Comparison of ENCODE assay signal across 20 mouse cellular contexts in genomic region chr6:86391326-86391725, GRCm38 (mm10). TPM values are rescaled to one million over a fixed set of nuclear protein-coding genes. Genes with fewer than 3 reads are reported as not detected.
DNase-seq lines count a peak whose midpoint lies in the region; ATAC-seq and TF ChIP-seq lines count a peak whose summit lies in the region.
"Had no signal": no experiment of that assay in that cellular context is flagged by ENCODE, and none has a peak within 500 bp of the region (broad histone marks: within the 10 kb centered on the region; RNA-seq: fewer than 3 reads in every experiment).

No protein-coding gene starts in this region.

- H3K4me3 ChIP-seq in hindbrain, postnatal 0 days (ENCODE audit: low read length): no peak overlapping the region
- no peak overlapping the region for H3K4me3 ChIP-seq in hindbrain, embryonic 13.5 days
- no peak overlapping the region for H3K4me3 ChIP-seq in lung, postnatal 0 days (ENCODE audit: low read depth, low read length)
- no peak overlapping the region for H3K4me3 ChIP-seq in embryonic facial prominence, embryonic 10.5 days
- H3K4me3 ChIP-seq: forebrain, embryonic 10.5 days; heart, embryonic 15.5 days; limb, embryonic 12.5 days; lung, embryonic 15.5 days; neural tube, embryonic 15.5 days had no signal

- H3K9ac ChIP-seq in hindbrain, postnatal 0 days (replicated peaks; ENCODE audit: low read length): no peak overlapping the region
- H3K9ac ChIP-seq in hindbrain, embryonic 13.5 days: no peak overlapping the region
- no peak overlapping the region for H3K9ac ChIP-seq in lung, postnatal 0 days (replicated peaks; ENCODE audit: low read depth)
- H3K9ac ChIP-seq: heart, embryonic 15.5 days; hindbrain, embryonic 14.5 days; limb, embryonic 12.5 days; lung, embryonic 15.5 days; neural tube, embryonic 15.5 days had no signal

- no peak overlapping the region for H3K27ac ChIP-seq in hindbrain, postnatal 0 days
- no peak overlapping the region for H3K27ac ChIP-seq in hindbrain, embryonic 13.5 days
- no peak overlapping the region for H3K27ac ChIP-seq in lung, postnatal 0 days (ENCODE audit: low read length)
- H3K27ac ChIP-seq in embryonic facial prominence, embryonic 10.5 days (replicated peaks): no peak overlapping the region
- H3K27ac ChIP-seq: forebrain, embryonic 10.5 days; heart, embryonic 15.5 days; hindbrain, embryonic 14.5 days; limb, embryonic 12.5 days; lung, embryonic 15.5 days; neural tube, embryonic 15.5 days had no signal

- TF ChIP-seq CTCF in hindbrain, postnatal 0 days (IDR thresholded peaks at IDR 0.05; ENCODE audit: low read depth): peak; percentile 52
- peak; percentile 50 for TF ChIP-seq CTCF in lung, postnatal 0 days (IDR thresholded peaks at IDR 0.05)
- peak; percentile 14; the same call in 1 of the 2 replicates for TF ChIP-seq CTCF in brain, embryonic 14.5 days (IDR thresholded peaks at IDR 0.05; ENCODE audit: borderline replicate concordance, extremely low read depth, insufficient read depth, insufficient read length)

- no peak for TF ChIP-seq POLR2A in brain, embryonic 14.5 days (IDR thresholded peaks at IDR 0.05; ENCODE audit: borderline replicate concordance, extremely low read depth, insufficient read depth, insufficient read length, poor library complexity, severe bottlenecking)

- TF ChIP-seq EP300 in lung, postnatal 0 days (IDR thresholded peaks at IDR 0.05): no peak

- no peaks in the 10 kb centered on the region for H3K27me3 ChIP-seq in hindbrain, postnatal 0 days (ENCODE audit: insufficient read depth, low read length)
- no peaks in the 10 kb centered on the region for H3K27me3 ChIP-seq in hindbrain, embryonic 13.5 days
- no peaks in the 10 kb centered on the region for H3K27me3 ChIP-seq in lung, postnatal 0 days (replicated peaks; ENCODE audit: insufficient read depth, low read length)
- H3K27me3 ChIP-seq in embryonic facial prominence, embryonic 10.5 days (replicated peaks; ENCODE audit: low read depth, poor library complexity, severe bottlenecking): no peaks in the 10 kb centered on the region
- H3K27me3 ChIP-seq: heart, embryonic 15.5 days; limb, embryonic 12.5 days; lung, embryonic 15.5 days; neural tube, embryonic 15.5 days had no signal

- H3K4me1 ChIP-seq in hindbrain, postnatal 0 days (ENCODE audit: insufficient read depth, low read length): peaks cover 10% of the 10 kb centered on the region; the same call in 1 of the 2 replicates
- H3K4me1 ChIP-seq in hindbrain, embryonic 13.5 days (replicated peaks): peaks cover 28% of the 10 kb centered on the region
- H3K4me1 ChIP-seq in lung, postnatal 0 days (ENCODE audit: insufficient read depth, low read depth, low read length): peaks cover 6% of the 10 kb centered on the region; the same call in 1 of the 2 replicates
- H3K4me1 ChIP-seq in embryonic facial prominence, embryonic 10.5 days: peaks cover 17% of the 10 kb centered on the region

- H3K4me2 ChIP-seq in hindbrain, postnatal 0 days (ENCODE audit: low read depth, low read length): no peak overlapping the region
- no peak overlapping the region for H3K4me2 ChIP-seq in hindbrain, embryonic 13.5 days
- H3K4me2 ChIP-seq in lung, postnatal 0 days (replicated peaks; ENCODE audit: low read depth, low read length): no peak overlapping the region
- H3K4me2 ChIP-seq: heart, embryonic 15.5 days; hindbrain, embryonic 14.5 days; limb, embryonic 12.5 days; lung, embryonic 15.5 days; neural tube, embryonic 15.5 days had no signal

- ATAC-seq in hindbrain, postnatal 0 days: no peak
- ATAC-seq in hindbrain, embryonic 13.5 days (ENCODE audit: low FRiP score): no peak
- ATAC-seq in lung, postnatal 0 days: no peak

- 96% methylated on average over 5 of the region's 5 CpGs for WGBS in hindbrain, postnatal 0 days
- 97% methylated on average over 5 of the region's 5 CpGs for WGBS in hindbrain, embryonic 13.5 days
- 97% methylated on average over 5 of the region's 5 CpGs for WGBS in lung, postnatal 0 days
- WGBS in embryonic facial prominence, embryonic 10.5 days: 94% methylated on average over 5 of the region's 5 CpGs

- H3K9me3 ChIP-seq in hindbrain, postnatal 0 days (ENCODE audit: low read length): no peaks in the 10 kb centered on the region
- no peaks in the 10 kb centered on the region for H3K9me3 ChIP-seq in hindbrain, embryonic 13.5 days
- no peaks in the 10 kb centered on the region for H3K9me3 ChIP-seq in lung, postnatal 0 days (ENCODE audit: low read length)
- no peaks in the 10 kb centered on the region for H3K9me3 ChIP-seq in embryonic facial prominence, embryonic 10.5 days
- H3K9me3 ChIP-seq: forebrain, embryonic 10.5 days; heart, embryonic 15.5 days; limb, embryonic 12.5 days; lung, embryonic 15.5 days; neural tube, embryonic 15.5 days had no signal

- DNase-seq in hindbrain, postnatal 0 days (ENCODE audit: low spot score): no peak
- DNase-seq in lung, postnatal 0 days (ENCODE audit: low spot score): no peak
- DNase-seq in lung, postnatal 10 days: no peak
- DNase-seq in B cell, adult 2 months: peak; percentile 35 to 39
- no peak for DNase-seq in brain, embryonic 14.5 days (ENCODE audit: low read depth)
- no peak for DNase-seq in natural killer cell, adult 2 months (ENCODE audit: low spot score in 2 of 2)
- DNase-seq in embryonic facial prominence, embryonic 10.5 days (ENCODE audit: low spot score): no peak
- DNase-seq: cerebellum, adult 11-12 months; kidney, adult 2 months; layer of hippocampus, postnatal 36 days; right cerebral cortex, adult 18-20 months had no signal

- H3K36me3 ChIP-seq in hindbrain, postnatal 0 days (ENCODE audit: insufficient read depth, low read length): peaks cover 44% of the 10 kb centered on the region
- peaks cover 72% of the 10 kb centered on the region for H3K36me3 ChIP-seq in hindbrain, embryonic 13.5 days
- peaks cover 16% of the 10 kb centered on the region; the same call in 1 of the 2 replicates for H3K36me3 ChIP-seq in lung, postnatal 0 days (ENCODE audit: insufficient read depth, low read length)
- peaks cover 80% of the 10 kb centered on the region for H3K36me3 ChIP-seq in embryonic facial prominence, embryonic 10.5 days (replicated peaks)

RNA-seq across cellular contexts. Expression of gene Pcyox1, which starts 5.6 kb away (rescaled TPM):
- total RNA-seq in hindbrain, postnatal 0 days (2014; rRNA removed): 74.3 and 80.9 TPM in 2 replicates
- polyA plus RNA-seq in hindbrain, postnatal 0 days (2015; fragmentation: Nextera tagmentation; extraction: Ambion mirVana): 102 and 104 TPM in 2 replicates
- 110 and 114 TPM in 2 replicates for polyA plus RNA-seq in hindbrain, embryonic 13.5 days (2015; fragmentation: Nextera tagmentation; extraction: Ambion mirVana)
- polyA plus RNA-seq in lung, postnatal 0 days (2015; fragmentation: Nextera tagmentation; extraction: Ambion mirVana): 54.2 and 58.6 TPM in 2 replicates
- 71.4 and 72.1 TPM in 2 replicates for polyA plus RNA-seq in brain, embryonic 14.5 days (2012; rRNA removed)
- 68.2 and 73.0 TPM in 2 replicates for polyA plus RNA-seq in embryonic facial prominence, embryonic 10.5 days (2016; fragmentation: Nextera tagmentation; extraction: Ambion mirVana)

RNA-seq across cellular contexts. Expression of gene Tia1, which starts 12.7 kb away (rescaled TPM):
- 138 and 148 TPM in 2 replicates for total RNA-seq in hindbrain, postnatal 0 days (2014; rRNA removed)
- 190 and 211 TPM in 2 replicates for polyA plus RNA-seq in hindbrain, postnatal 0 days (2015; fragmentation: Nextera tagmentation; extraction: Ambion mirVana)
- polyA plus RNA-seq in hindbrain, embryonic 13.5 days (2015; fragmentation: Nextera tagmentation; extraction: Ambion mirVana): 359 and 370 TPM in 2 replicates
- 59.1 and 66.3 TPM in 2 replicates for polyA plus RNA-seq in lung, postnatal 0 days (2015; fragmentation: Nextera tagmentation; extraction: Ambion mirVana)
- 331 and 433 TPM in 2 replicates for polyA plus RNA-seq in brain, embryonic 14.5 days (2012; rRNA removed)
- 214 and 222 TPM in 2 replicates for polyA plus RNA-seq in embryonic facial prominence, embryonic 10.5 days (2016; fragmentation: Nextera tagmentation; extraction: Ambion mirVana)

RNA-seq across cellular contexts. Expression of gene Snrpg, which starts 20.2 kb away (rescaled TPM):
- total RNA-seq in hindbrain, postnatal 0 days (2014; rRNA removed): 45.1 and 48.1 TPM in 2 replicates
- polyA plus RNA-seq in hindbrain, postnatal 0 days (2015; fragmentation: Nextera tagmentation; extraction: Ambion mirVana): 278 and 289 TPM in 2 replicates
- 479 and 486 TPM in 2 replicates for polyA plus RNA-seq in hindbrain, embryonic 13.5 days (2015; fragmentation: Nextera tagmentation; extraction: Ambion mirVana)
- polyA plus RNA-seq in lung, postnatal 0 days (2015; fragmentation: Nextera tagmentation; extraction: Ambion mirVana): 234 and 251 TPM in 2 replicates
- polyA plus RNA-seq in brain, embryonic 14.5 days (2012; rRNA removed): 175 and 203 TPM in 2 replicates
- 902 and 949 TPM in 2 replicates for polyA plus RNA-seq in embryonic facial prominence, embryonic 10.5 days (2016; fragmentation: Nextera tagmentation; extraction: Ambion mirVana)

RNA-seq across cellular contexts. Expression of gene Fam136a, which starts 25.9 kb away (rescaled TPM):
- total RNA-seq in hindbrain, postnatal 0 days (2014; rRNA removed): 42.2 and 48.2 TPM in 2 replicates
- polyA plus RNA-seq in hindbrain, postnatal 0 days (2015; fragmentation: Nextera tagmentation; extraction: Ambion mirVana): 63.7 and 64.6 TPM in 2 replicates
- 115 and 123 TPM in 2 replicates for polyA plus RNA-seq in hindbrain, embryonic 13.5 days (2015; fragmentation: Nextera tagmentation; extraction: Ambion mirVana)
- 44.7 and 45.3 TPM in 2 replicates for polyA plus RNA-seq in lung, postnatal 0 days (2015; fragmentation: Nextera tagmentation; extraction: Ambion mirVana)
- 56.5 and 58.2 TPM in 2 replicates for polyA plus RNA-seq in brain, embryonic 14.5 days (2012; rRNA removed)
- 191 and 201 TPM in 2 replicates for polyA plus RNA-seq in embryonic facial prominence, embryonic 10.5 days (2016; fragmentation: Nextera tagmentation; extraction: Ambion mirVana)

RNA-seq across cellular contexts. Expression of gene Gm44790, which starts 35.1 kb away (rescaled TPM):
- not detected in 2 replicates for total RNA-seq in hindbrain, postnatal 0 days (2014; rRNA removed)
- polyA plus RNA-seq in hindbrain, postnatal 0 days (2015; fragmentation: Nextera tagmentation; extraction: Ambion mirVana): not detected in 2 replicates
- polyA plus RNA-seq in hindbrain, embryonic 13.5 days (2015; fragmentation: Nextera tagmentation; extraction: Ambion mirVana): 0.52 TPM in 1 of 2 replicates, not detected in the other
- not detected in 2 replicates for polyA plus RNA-seq in lung, postnatal 0 days (2015; fragmentation: Nextera tagmentation; extraction: Ambion mirVana)
- 1.9 and 2.9 TPM in 2 replicates for polyA plus RNA-seq in brain, embryonic 14.5 days (2012; rRNA removed)
- 0.69 and 2.5 TPM in 2 replicates for polyA plus RNA-seq in embryonic facial prominence, embryonic 10.5 days (2016; fragmentation: Nextera tagmentation; extraction: Ambion mirVana)
- total RNA-seq: megakaryocyte, adult 5-6 weeks had no signal
- polyA plus RNA-seq: embryonic facial prominence, embryonic 14.5 days; heart, embryonic 15.5 days; hindbrain, embryonic 14.5 days; limb, embryonic 12.5 days; neural tube, embryonic 15.5 days had no signal

Comparison
In these comparisons a context has a peak if more than half of its experiments do, and no peak if none do; other contexts are left out.
1. DNase-seq: peak in B cell, adult 2 months (2 of 2); none in hindbrain, postnatal 0 days (single experiment), lung, postnatal 0 days (single experiment), lung, postnatal 10 days (single experiment), brain, embryonic 14.5 days (single experiment), natural killer cell, adult 2 months (0 of 2) and embryonic facial prominence, embryonic 10.5 days (single experiment).
2. Peak in every context shown above with its lines, with median percentiles within 50 percentile points of each other: CTCF ChIP-seq.